Mouse (Mus musculus): Measurements from ENCODE around the gene Akap5.

Gene Akap5

DNA sequence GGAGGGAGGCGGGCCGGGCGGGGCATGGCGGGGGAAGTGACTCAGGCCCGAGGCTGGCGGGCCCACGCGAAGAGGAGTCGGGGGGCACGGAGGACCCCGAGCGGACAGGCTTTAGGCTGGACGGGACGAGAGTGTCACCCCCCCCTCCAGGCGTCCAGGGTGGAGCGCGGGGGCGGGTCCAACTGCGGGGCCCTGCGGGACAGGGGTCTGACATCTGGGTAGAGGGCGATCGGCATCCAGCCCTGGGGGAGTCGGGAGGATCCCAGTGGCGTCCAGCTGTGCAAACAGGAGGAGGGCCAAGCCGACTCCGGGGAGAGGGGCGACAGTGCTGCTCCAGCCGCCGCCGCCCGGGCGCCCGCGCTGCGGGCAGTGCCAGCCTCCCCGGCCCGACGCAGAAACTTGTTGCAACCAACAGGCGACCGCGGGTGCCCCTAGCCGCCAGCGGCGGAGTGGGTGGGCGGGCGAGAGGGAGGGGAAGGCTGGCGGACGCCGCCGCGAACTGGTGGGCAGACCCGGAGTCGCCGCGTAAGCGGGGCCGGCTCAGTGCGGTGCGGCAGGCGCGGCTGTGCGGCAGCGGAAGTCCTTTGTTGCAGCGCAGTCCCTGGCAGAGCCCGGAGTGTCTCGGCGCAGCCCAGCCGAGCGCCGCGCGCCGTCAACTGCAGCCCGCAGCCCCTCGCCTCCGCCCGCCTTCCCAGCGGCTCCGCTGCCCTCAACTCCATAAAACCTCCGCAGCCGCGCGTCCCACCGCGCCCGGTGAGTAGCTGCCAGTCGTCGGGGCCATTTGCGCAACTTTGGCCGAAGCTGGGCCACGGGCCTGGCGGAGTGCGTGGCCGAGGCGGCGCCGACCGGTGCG lies 45.5 kb downstream of the Akap5 start, which contains the start of gene Zbtb1:
Gene Zbtb1 (plus strand): TSS at position 289 of the 853 bp plus-strand sequence.
- peak; percentile 74 for DNase-seq

DNA sequence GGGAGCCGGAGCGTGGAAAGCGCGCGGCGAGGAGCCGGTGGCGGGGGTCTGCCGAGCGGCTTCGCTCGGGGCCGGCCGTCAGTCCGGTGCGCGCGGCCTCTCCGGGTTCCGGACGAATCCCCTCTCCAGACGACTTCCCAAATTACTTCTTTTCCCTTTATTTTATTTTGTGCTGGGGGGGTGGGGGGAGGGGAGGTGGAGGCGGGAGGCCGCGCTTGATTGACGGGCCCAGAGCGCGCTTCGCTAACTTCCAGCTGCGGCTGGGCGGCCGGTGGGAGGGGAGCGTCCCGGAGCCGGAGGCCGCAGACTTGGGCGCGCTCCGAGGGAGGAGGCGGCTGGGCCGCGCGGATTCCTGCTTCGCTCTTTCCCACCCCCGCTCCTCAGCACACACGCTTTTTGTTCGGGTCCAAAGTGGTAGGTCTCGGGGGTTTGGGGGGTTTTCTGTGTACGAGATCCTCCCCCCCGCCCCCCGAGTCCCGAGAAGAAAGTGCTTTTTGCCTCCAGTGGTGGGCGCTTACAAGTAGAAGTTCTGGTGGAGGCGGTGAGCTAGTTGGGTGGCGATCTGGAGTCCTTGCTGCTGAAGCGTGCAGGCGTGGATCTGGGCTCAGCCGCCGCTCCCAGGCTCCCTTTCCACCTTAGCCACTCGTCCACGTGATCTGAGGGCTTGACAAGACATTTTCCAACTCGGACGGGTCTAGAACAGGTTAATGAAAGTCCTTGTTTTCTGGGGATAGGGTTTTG lies 46.3 kb downstream of the Akap5 start:
- peak; percentile 51 for DNase-seq

DNA sequence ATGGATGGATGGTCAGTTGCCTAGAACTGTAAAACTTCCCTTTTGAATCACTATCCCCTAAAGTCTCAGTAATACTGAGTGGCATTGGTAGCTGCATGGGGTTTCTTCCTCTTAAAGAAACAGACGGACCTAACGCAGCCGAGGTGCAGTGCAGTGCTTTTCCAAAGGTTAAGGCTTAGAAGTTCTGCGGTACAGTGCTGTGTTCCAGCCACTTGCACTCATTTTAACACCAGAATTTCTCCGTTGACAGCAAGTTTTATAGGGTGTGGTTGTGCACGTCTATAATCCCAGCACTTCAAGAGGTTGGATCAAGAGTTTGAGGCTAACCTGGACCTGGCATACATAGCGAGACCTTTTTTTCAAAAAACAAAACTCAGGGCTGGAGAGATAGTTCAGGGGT lies 47.4 kb downstream of the Akap5 start:
- DNase-seq, result no peak

DNA sequence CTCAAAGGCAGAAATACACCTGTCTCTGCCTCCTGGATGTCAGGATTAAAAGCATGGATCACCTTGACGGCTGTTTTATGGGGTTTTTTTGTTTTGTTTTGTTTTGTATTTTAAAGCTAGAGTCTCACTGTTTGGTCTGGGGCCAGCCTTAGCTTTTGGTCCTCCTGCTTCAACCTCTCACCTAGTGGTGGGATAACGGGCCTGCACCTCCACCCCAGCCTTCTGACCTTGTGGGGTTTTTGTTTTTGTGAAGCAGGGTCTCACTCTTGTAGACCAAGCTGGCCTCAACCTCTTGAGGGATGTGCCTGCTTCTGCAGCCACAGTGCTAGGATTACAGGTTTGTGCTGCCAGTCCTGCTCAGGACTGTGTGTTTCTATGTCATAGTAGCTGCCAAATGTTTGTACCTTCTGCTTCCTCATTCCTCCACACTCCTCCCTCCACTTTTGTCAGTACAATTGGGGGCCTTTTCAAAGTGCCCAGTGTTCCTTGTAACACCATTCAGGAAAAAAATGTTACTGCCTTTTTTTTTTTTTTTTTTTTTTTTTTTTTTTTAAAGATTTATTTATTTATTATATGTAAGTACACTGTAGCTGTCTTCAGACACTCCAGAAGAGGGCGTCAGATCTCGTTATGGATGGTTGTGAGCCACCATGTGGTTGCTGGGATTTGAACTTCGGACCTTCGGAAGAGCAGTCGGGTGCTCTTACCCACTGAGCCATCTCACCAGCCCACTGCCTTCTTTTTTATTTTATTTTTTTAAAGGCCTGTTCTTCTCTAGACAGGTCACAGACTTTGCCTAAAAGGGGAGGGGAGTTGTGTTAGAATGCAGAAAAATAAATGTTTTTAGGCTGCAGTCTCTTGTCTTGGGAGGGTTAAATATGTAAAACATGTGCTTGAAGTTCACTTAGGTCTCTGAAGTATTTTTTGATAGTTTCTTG lies 48.5 kb downstream of the Akap5 start:
- no peak for DNase-seq

DNA sequence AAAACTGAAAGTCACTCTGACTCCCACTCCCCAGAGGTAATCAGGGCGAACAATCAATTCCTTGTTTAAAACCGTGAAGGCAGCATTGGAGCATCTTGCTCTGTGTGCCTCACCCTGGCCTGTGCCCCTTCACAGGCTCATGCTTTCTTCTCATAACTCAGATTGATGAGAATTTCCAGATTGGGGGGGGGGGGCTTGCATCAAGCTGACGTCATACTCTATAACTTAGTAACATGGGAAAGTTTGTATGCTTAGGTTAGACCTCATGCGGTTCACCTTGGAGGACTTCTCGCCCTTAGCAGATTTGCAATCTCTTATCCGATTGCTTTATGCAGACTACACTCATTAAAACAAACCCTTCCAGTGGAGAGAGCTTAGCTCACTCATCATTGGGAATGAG lies 49.3 kb downstream of the Akap5 start:
- DNase-seq, result no peak

DNA sequence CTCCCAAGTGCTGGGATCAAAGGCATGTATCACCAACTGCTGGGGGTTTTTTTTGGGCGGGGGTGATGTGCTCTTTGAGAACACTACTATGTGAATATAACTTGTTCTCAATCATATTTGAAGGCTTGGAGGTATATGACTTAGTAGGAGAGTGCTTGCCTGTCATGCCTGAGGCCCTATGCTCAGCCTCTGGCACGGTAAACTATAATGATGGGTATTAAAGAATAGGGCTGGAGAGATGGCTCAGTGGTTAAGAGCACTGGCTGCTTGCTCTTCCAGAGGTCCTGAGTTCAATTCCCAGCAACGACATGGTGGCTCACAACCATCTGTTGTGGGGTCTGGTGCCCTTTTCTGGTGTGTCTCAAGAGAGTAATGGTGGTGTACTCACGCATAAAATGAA lies 50.2 kb downstream of the Akap5 start:
- no peak for DNase-seq

DNA sequence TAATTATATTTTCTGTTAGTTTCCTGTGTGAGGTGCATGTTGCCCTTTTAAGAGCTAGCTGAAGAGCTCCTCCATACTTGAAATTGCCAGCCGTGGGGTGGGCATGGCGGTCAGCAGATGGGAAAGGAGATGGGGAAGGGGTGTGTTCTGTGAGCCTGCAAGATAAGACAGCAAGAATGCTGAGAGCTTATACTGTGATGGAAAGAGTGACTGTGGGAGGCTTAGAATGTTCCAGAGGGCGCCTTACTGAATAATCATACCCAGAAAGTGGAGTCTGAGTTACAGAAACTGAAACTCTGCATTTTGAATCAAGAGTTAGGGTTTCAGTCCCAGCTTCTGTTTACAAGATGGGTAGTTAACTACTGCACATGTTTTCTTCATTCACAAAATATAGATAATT lies 50.8 kb downstream of the Akap5 start:
- no peak for DNase-seq

DNA sequence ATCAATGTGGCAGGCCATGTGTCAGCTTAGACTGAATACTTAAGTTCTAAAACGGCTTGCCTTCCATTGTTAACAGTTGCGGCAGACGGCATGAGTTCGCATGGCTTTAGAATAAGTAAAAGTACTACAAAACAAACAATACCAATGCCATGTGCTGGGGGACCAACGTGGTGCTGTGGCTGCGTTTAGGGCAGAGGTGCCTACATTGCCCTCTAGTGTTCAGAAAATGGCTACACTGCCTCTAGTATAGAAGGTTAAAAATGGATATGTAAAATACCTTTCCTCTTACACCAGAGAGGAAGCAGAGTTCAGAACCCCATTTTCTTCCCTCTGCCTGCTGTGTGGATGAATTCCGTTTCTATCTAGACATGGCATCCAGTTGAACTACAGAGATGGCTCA lies 52.0 kb downstream of the Akap5 start:
- DNase-seq, result no peak

DNA sequence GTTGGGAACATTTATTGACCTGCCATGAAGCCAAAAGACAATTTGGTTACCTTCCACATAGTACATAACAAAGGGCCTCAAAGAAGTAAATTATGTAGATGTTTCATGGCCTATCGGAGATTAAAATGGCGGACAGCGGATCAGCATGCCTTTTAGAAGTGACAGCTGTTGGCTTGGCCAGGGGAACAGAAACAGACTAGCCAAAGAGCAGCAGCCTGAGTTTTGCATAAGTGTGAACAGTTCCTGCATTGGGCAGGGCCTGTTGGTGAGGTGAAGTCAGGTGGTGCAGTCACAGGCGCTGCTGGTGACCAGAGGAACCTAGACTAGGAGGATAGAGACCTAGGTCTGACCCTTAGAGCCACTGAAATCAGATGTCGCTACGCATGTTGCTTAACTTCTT lies 52.4 kb downstream of the Akap5 start:
- DNase-seq, result no peak

DNA sequence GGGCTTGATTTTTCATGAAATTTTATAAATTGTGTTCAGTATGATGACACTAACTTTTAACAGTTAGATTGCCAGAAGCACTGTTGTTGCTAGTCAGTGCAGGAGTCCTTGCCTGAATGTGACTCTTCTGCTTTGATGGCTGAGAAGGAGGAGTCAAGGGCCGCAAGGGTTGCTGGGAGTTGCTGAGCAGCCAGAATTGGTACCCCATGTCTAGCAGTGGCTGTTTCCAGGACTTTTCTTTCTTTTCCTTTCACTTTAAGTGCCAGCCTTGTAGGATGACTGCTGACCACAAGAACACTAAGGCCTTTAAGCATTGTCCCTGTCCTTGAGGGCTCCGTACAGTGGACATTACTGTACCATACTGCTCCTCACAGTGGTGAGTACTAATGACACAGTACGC lies 53.0 kb downstream of the Akap5 start:
- no peak for DNase-seq

DNA sequence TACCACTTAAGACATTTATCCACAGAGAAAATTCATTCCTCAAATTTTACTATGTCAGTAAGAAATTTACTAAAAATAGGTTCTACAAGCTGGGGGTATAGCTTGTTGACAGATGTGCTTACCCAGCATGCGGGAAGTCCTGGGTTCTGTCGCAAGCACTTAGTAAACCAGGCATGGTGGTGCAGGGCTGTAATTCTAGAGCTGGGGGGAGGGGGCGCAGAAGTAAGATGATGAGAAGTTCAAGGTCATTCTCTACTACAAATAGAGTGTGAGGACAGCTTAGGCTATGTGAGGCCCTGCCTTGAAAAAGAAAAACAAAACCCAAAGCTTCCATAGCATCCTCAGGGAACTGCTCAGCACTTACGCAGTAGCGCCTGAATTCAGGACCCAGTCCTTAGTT lies 53.9 kb downstream of the Akap5 start:
- no peak for DNase-seq

DNA sequence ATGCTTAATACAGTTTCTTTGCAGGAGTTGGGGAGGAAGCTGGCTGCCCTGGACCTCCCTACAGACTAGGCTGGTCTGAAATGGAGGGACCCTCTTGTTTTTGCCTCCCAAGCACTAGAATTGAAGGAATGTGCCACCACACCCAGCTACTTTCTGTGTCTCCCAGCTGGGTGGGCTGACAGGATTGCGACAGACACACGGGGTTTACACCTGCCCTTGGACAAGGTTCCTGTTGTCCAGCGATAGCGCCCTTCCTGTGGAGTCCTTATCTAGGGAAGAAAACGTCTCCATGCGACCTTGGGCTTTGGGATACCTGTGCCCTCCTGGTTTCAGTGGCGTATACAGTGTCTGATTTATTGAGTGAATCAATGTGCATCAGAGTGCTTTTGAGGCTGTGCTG lies 55.5 kb downstream of the Akap5 start:
- DNase-seq, result no peak

Measured in cerebellum, adult 11 months (tissue).